In the genomic region with DNA sequence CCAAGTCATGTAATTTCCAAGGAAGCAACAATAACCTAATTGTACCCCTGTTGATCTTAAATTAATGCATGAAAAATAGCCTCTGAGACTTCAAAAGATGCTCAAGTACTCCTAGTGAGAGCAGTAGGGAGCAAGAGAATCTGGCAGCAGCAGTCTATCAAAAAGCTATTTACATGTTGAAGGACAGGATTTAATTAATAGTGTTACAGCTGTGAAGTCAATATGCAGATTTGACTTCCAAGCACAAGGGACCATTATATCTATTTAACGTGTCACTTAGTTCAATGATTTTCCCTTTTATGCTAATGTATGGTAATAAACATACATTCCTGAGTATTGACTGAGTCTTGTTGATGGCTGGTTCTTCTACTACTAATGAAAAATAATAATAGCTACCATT, we compare ENCODE assay signal across 23 mouse cellular contexts.
DNase-seq lines count a peak whose midpoint lies in the region; ATAC-seq and TF ChIP-seq lines count a peak whose summit lies in the region.
"Had no signal": no experiment of that assay in that cellular context is flagged by ENCODE, and none has a peak within 500 bp of the region (broad histone marks: within the 10 kb centered on the region; RNA-seq: fewer than 3 reads in every experiment).

No protein-coding gene starts in this region.

- no peak for DNase-seq in hindbrain, embryonic 11.5 days (ENCODE audit: low spot score)
- DNase-seq in hindbrain, embryonic 10.5 days (ENCODE audit: low spot score), result no peak
- DNase-seq in brain, embryonic 14.5 days (ENCODE audit: low read depth), result peak; percentile 78
- peak; percentile 33 for DNase-seq in midbrain, postnatal 0 days (ENCODE audit: low spot score)
- DNase-seq in right cerebral cortex, postnatal 10 days (ENCODE audit: low spot score in 2 of 2), result no peak
- no peak for DNase-seq in urinary bladder, postnatal 25 days (ENCODE audit: low spot score)
- DNase-seq: adrenal gland, postnatal 25 days; cerebellum, adult 18-20 months; cerebellum, postnatal 36 days; heart, adult 18-20 months; kidney, adult 8-10 months; kidney, postnatal 36 days; layer of hippocampus, adult 9-11 months; lung, adult 2 months; lung, postnatal 36 days; right cerebral cortex, postnatal 4 days had no signal

- TF ChIP-seq CTCF in brain, embryonic 14.5 days (IDR thresholded peaks at IDR 0.05; ENCODE audit: borderline replicate concordance, extremely low read depth, insufficient read depth, insufficient read length), result no peak
- TF ChIP-seq CTCF in midbrain, postnatal 0 days (IDR thresholded peaks at IDR 0.05), result no peak

- no peaks in the 10 kb centered on the region for H3K36me3 ChIP-seq in hindbrain, embryonic 11.5 days (ENCODE audit: control insufficient read depth, insufficient read depth, low read length)
- H3K36me3 ChIP-seq in hindbrain, embryonic 10.5 days, result no peaks in the 10 kb centered on the region
- no peaks in the 10 kb centered on the region for H3K36me3 ChIP-seq in hindbrain, embryonic 13.5 days
- no peaks in the 10 kb centered on the region for H3K36me3 ChIP-seq in midbrain, postnatal 0 days (ENCODE audit: insufficient read depth, low read length)
- H3K36me3 ChIP-seq: embryonic facial prominence, embryonic 10.5 days; heart, embryonic 13.5 days; limb, embryonic 12.5 days; liver, embryonic 12.5 days had no signal

- no peak overlapping the region for H3K27ac ChIP-seq in hindbrain, embryonic 11.5 days (ENCODE audit: low read depth, low read length)
- H3K27ac ChIP-seq in hindbrain, embryonic 10.5 days, result no peak overlapping the region
- H3K27ac ChIP-seq in hindbrain, embryonic 13.5 days, result no peak overlapping the region
- no peak overlapping the region for H3K27ac ChIP-seq in midbrain, postnatal 0 days (ENCODE audit: low read depth, low read length)
- H3K27ac ChIP-seq: embryonic facial prominence, embryonic 10.5 days; heart, embryonic 13.5 days; limb, embryonic 12.5 days; liver, embryonic 12.5 days had no signal

- WGBS in hindbrain, embryonic 11.5 days, result 48% methylated on average over 1 of the region's 1 CpGs
- 53% methylated on average over 1 of the region's 1 CpGs for WGBS in hindbrain, embryonic 10.5 days
- 21% methylated on average over 1 of the region's 1 CpGs for WGBS in hindbrain, embryonic 13.5 days
- WGBS in midbrain, postnatal 0 days, result 50% methylated on average over 1 of the region's 1 CpGs

- H3K4me3 ChIP-seq in hindbrain, embryonic 11.5 days (ENCODE audit: low read depth, low read length), result no peak overlapping the region
- no peak overlapping the region for H3K4me3 ChIP-seq in hindbrain, embryonic 10.5 days
- no peak overlapping the region for H3K4me3 ChIP-seq in hindbrain, embryonic 13.5 days
- no peak overlapping the region for H3K4me3 ChIP-seq in midbrain, postnatal 0 days (ENCODE audit: low read depth, low read length)
- H3K4me3 ChIP-seq: embryonic facial prominence, embryonic 10.5 days; heart, embryonic 13.5 days; limb, embryonic 12.5 days; liver, embryonic 12.5 days had no signal

- H3K27me3 ChIP-seq in hindbrain, embryonic 11.5 days (ENCODE audit: control insufficient read depth, insufficient read depth, low read length), result no peaks in the 10 kb centered on the region
- no peaks in the 10 kb centered on the region for H3K27me3 ChIP-seq in hindbrain, embryonic 10.5 days (ENCODE audit: insufficient read depth, poor library complexity, severe bottlenecking)
- 0 out of 2 replicates have a peak, but pooled peaks cover 2% of the 10 kb centered on the region for H3K27me3 ChIP-seq in hindbrain, embryonic 13.5 days
- no peaks in the 10 kb centered on the region for H3K27me3 ChIP-seq in midbrain, postnatal 0 days (ENCODE audit: insufficient read depth, low read length)
- H3K27me3 ChIP-seq: CH12.LX; heart, embryonic 13.5 days; limb, embryonic 12.5 days; liver, embryonic 12.5 days had no signal

- ATAC-seq in hindbrain, embryonic 11.5 days (ENCODE audit: low FRiP score), result peak; percentile 89
- ATAC-seq in hindbrain, embryonic 13.5 days (ENCODE audit: low FRiP score), result peak; percentile 92
- no peak for ATAC-seq in midbrain, postnatal 0 days (ENCODE audit: low FRiP score)
- ATAC-seq in granulocyte monocyte progenitor cell, adult 5-6 weeks (replicated peaks; ENCODE audit: poor library complexity, severe bottlenecking), result no peak
- ATAC-seq: liver, embryonic 12.5 days had no signal

- H3K9ac ChIP-seq in hindbrain, embryonic 11.5 days (ENCODE audit: low read depth, low read length), result no peak overlapping the region
- H3K9ac ChIP-seq in hindbrain, embryonic 13.5 days, result no peak overlapping the region
- H3K9ac ChIP-seq in midbrain, postnatal 0 days (replicated peaks; ENCODE audit: low read length, poor library complexity, severe bottlenecking), result no peak overlapping the region
- H3K9ac ChIP-seq: heart, embryonic 13.5 days; limb, embryonic 12.5 days; liver, embryonic 12.5 days had no signal

- no peak overlapping the region for H3K4me2 ChIP-seq in hindbrain, embryonic 11.5 days (replicated peaks; ENCODE audit: low read depth, low read length)
- H3K4me2 ChIP-seq in hindbrain, embryonic 13.5 days, result no peak overlapping the region
- H3K4me2 ChIP-seq in midbrain, postnatal 0 days (ENCODE audit: low read depth, low read length, poor library complexity, severe bottlenecking), result no peak overlapping the region
- H3K4me2 ChIP-seq: heart, embryonic 13.5 days; limb, embryonic 12.5 days; liver, embryonic 12.5 days had no signal

- H3K4me1 ChIP-seq in hindbrain, embryonic 11.5 days (replicated peaks; ENCODE audit: control insufficient read depth, insufficient read depth, low read length), result no peaks in the 10 kb centered on the region
- H3K4me1 ChIP-seq in hindbrain, embryonic 10.5 days (replicated peaks), result no peaks in the 10 kb centered on the region
- no peaks in the 10 kb centered on the region for H3K4me1 ChIP-seq in hindbrain, embryonic 13.5 days (replicated peaks)
- H3K4me1 ChIP-seq in midbrain, postnatal 0 days (ENCODE audit: insufficient read depth, low read length), result no peaks in the 10 kb centered on the region
- H3K4me1 ChIP-seq: embryonic facial prominence, embryonic 10.5 days; heart, embryonic 13.5 days; limb, embryonic 12.5 days; liver, embryonic 12.5 days had no signal

- H3K9me3 ChIP-seq in hindbrain, embryonic 11.5 days (ENCODE audit: control insufficient read depth, low read length), result no peaks in the 10 kb centered on the region
- no peaks in the 10 kb centered on the region for H3K9me3 ChIP-seq in hindbrain, embryonic 10.5 days
- no peaks in the 10 kb centered on the region for H3K9me3 ChIP-seq in hindbrain, embryonic 13.5 days
- H3K9me3 ChIP-seq in midbrain, postnatal 0 days (ENCODE audit: low read length), result no peaks in the 10 kb centered on the region
- H3K9me3 ChIP-seq: embryonic facial prominence, embryonic 10.5 days; limb, embryonic 12.5 days; liver, embryonic 12.5 days had no signal

- TF ChIP-seq POLR2A in brain, embryonic 14.5 days (IDR thresholded peaks at IDR 0.05; ENCODE audit: borderline replicate concordance, extremely low read depth, insufficient read depth, insufficient read length, poor library complexity, severe bottlenecking), result no peak

Comparison
In these comparisons a context has a peak if more than half of its experiments do, and no peak if none do; other contexts are left out.
1. ATAC-seq: peak in hindbrain, embryonic 11.5 days (single experiment) and hindbrain, embryonic 13.5 days (single experiment); none in midbrain, postnatal 0 days (single experiment) and granulocyte monocyte progenitor cell, adult 5-6 weeks (single experiment).
2. DNase-seq: peak in brain, embryonic 14.5 days (single experiment) and midbrain, postnatal 0 days (single experiment); none in hindbrain, embryonic 11.5 days (single experiment), hindbrain, embryonic 10.5 days (single experiment), right cerebral cortex, postnatal 10 days (0 of 2) and urinary bladder, postnatal 25 days (single experiment).